Mouse (Mus musculus): ENCODE data around the gene Ccn2. TPM values are rescaled to one million over a fixed set of nuclear protein-coding genes. Genes with fewer than 3 reads are reported as not detected.

The Ccn2 gene
- polyA plus RNA-seq, 1 experiment, result 483 TPM

DNA sequence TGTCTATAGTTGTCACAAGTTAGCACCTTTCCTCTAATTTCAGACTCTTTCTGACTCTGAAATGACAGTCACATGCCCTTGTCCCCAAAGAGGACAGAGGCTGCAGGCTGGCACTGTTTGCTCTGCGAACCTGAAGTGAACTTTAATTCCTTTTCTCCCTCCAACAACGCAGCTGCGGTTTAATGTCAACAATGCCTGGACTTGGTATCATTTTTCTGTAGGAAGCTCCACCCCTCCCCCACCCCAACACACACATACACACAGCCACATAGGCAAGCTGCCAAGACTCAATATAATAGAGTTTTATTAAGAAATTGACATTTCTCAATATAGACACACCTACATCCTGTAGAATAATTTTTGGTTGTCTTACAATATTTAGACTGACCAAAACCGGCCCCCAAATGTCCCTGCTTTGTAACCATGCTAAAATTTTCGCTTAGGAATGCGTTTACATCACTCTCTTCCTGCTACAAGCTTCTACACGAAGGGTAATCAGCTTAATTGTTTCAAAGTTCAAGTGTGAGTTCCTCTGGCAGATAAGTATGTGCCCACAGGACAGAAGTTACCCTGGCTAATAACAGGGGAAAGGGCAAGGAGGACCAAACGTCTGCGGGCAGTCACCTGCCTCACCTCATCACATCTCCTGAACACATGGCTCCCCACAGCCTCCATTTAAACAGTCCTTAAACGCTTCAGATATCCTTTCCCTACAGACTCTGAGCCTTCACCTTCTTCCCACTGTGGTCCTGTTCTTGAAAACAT is 43.2 kb downstream of the Ccn2 start:
- no peak overlapping the region for H3K27ac ChIP-seq (ENCODE audit: insufficient read depth, low read length)

DNA sequence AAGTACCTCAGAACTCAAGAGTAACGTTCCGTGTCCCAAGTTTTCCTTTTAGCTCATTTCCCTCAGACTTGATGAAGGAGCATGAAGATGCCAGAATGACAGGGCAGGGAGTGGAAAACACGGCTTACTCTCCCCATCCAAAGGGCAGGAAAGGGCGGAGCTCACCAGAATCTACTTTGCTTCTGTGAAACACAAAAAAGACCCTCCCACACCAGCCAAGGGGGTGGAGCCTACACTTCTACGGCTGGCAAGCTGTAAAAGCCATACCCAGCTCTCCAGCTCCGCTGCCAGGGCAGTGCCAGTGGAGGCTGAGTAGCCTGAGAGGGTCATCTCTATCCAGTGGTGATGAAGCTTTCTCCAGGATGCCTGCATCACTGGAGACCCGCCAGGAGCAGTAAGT is 44.4 kb downstream of the Ccn2 start:
- Histone ChIP-seq H3K4me1 (ENCODE audit: control insufficient read depth, insufficient read depth, low read length) (peaks cover 3% of the 10 kb centered on the region; the same call in 1 of the 2 replicates), H3K27ac (ENCODE audit: insufficient read depth, low read length) (no peak overlapping the region), H3K4me3 (ENCODE audit: insufficient read depth, low read length) (no peak overlapping the region)
- no peak for TF ChIP-seq POLR2A (IDR thresholded peaks at IDR 0.05; ENCODE audit: low read depth, low read length)
- TF ChIP-seq CTCF (IDR thresholded peaks at IDR 0.05; ENCODE audit: borderline replicate concordance, insufficient read depth, low read length), result no peak

More for the DNA sequence above, 43.2 kb downstream of the Ccn2 start:
- Histone ChIP-seq H3K4me1 (ENCODE audit: control insufficient read depth, insufficient read depth, low read length) (peaks cover 3% of the 10 kb centered on the region; the same call in 1 of the 2 replicates), H3K4me3 (ENCODE audit: insufficient read depth, low read length) (no peak overlapping the region)
- TF ChIP-seq POLR2A (IDR thresholded peaks at IDR 0.05; ENCODE audit: low read depth, low read length) (no peak), CTCF (IDR thresholded peaks at IDR 0.05; ENCODE audit: borderline replicate concordance, insufficient read depth, low read length) (no peak)

GRCm38 (mm10) chr10:24640186-24640875 is 45.1 kb downstream of the Ccn2 start:
- Histone ChIP-seq H3K27ac (ENCODE audit: insufficient read depth, low read length) (no peak overlapping the region), H3K4me3 (ENCODE audit: insufficient read depth, low read length) (no peak overlapping the region), H3K4me1 (ENCODE audit: control insufficient read depth, insufficient read depth, low read length) (peaks cover 3% of the 10 kb centered on the region; the same call in 1 of the 2 replicates)
- TF ChIP-seq CTCF (IDR thresholded peaks at IDR 0.05; ENCODE audit: borderline replicate concordance, insufficient read depth, low read length), result no peak
- TF ChIP-seq POLR2A (IDR thresholded peaks at IDR 0.05; ENCODE audit: low read depth, low read length), result no peak

DNA sequence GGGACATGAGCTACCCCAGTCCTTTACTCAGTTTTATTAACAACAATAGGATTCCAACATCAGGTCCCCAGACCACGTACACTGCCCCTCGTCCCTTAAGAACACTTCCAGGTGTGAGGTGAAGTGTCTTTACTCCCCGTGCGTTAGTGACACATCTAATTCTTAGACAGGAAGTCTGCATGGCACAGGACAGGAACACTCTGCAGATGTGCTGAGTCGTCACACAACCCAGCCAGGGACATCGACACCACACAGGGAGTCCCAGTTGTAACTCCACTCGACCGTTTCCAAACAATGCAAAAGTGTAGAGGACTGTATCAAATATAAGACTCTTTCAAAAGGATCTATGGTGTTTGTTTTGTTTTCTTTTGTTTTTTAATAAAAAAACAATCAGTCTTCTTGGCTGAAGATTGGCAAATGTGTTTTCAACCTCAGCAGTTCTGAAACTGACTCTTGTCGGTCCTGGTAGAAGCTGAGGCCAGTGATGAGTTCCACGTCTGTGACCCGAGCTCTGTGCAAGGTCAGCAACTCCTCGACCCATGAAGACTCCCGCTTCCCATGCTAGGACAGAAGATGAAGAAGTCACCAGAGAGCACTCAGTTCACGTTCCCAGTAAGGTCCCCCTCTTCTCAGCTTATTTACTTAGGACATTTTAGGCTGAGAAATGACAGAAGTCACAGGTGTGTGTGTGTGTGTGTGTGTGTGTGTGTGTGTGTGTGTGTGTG is 46.3 kb downstream of the Ccn2 start:
- TF ChIP-seq CTCF (IDR thresholded peaks at IDR 0.05; ENCODE audit: borderline replicate concordance, insufficient read depth, low read length), result no peak
- TF ChIP-seq POLR2A (IDR thresholded peaks at IDR 0.05; ENCODE audit: low read depth, low read length), result no peak
- peaks cover 3% of the 10 kb centered on the region; the same call in 1 of the 2 replicates for H3K4me1 ChIP-seq (ENCODE audit: control insufficient read depth, insufficient read depth, low read length)
- H3K4me3 ChIP-seq (ENCODE audit: insufficient read depth, low read length), result no peak overlapping the region

DNA sequence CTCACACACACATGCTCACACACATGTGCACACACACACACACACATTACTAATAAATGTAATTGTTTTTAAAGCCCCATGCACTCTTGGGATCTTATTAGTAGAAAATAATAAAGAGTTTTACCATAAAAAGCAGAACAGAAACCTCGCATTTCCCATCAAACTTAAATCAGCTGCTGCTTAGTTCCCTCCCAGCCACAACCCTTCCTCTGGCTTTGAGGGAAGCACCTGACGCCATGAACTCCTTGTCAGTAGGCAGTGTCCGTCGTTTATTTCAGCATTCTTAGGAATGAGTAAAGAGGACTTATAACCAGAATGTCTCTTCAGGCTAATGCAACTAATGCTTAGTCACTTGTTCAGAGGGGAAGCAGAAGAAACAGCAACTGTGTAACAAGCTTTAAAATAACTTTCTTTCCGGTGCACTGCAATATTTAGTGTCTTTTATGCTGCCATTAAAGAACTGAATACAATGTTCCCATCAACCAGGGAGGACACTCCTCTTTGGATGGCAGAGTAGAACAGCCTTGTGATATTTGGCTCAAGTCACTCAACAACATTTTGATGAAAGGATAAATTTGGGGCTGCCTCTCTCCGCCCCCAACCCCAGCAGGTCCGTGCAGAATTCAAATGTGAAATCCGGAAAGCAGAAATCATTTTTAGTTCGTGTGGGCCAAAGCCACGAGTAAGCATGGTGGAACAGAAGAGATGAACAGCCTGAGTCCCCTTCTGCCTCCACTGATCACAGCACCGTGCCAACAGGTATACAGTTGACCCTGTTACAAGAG is 47.7 kb downstream of the Ccn2 start:
- Histone ChIP-seq H3K4me3 (ENCODE audit: insufficient read depth, low read length) (no peak overlapping the region), H3K4me1 (ENCODE audit: control insufficient read depth, insufficient read depth, low read length) (peaks cover 3% of the 10 kb centered on the region; the same call in 1 of the 2 replicates), H3K27ac (ENCODE audit: insufficient read depth, low read length) (no peak overlapping the region)
- TF ChIP-seq CTCF (IDR thresholded peaks at IDR 0.05; ENCODE audit: borderline replicate concordance, insufficient read depth, low read length) (no peak), POLR2A (IDR thresholded peaks at IDR 0.05; ENCODE audit: low read depth, low read length) (no peak)

More for the DNA sequence above, 46.3 kb downstream of the Ccn2 start:
- no peak overlapping the region for H3K27ac ChIP-seq (ENCODE audit: insufficient read depth, low read length)

GRCm38 (mm10) chr10:24645169-24645568 is 49.9 kb downstream of the Ccn2 start:
- no peak overlapping the region for H3K27ac ChIP-seq (ENCODE audit: insufficient read depth, low read length)
- no peak for TF ChIP-seq CTCF (IDR thresholded peaks at IDR 0.05; ENCODE audit: borderline replicate concordance, insufficient read depth, low read length)
- no peak for TF ChIP-seq POLR2A (IDR thresholded peaks at IDR 0.05; ENCODE audit: low read depth, low read length)
- no peaks in the 10 kb centered on the region for H3K4me1 ChIP-seq (ENCODE audit: control insufficient read depth, insufficient read depth, low read length)
- H3K4me3 ChIP-seq (ENCODE audit: insufficient read depth, low read length), result no peak overlapping the region

Other genes with a start within 250 kb of the Ccn2 start
- gene Enpp1, start 116.7 kb downstream of the Ccn2 start, polyA plus RNA-seq (2011; ENCODE audit: insufficient read length, low read depth, missing spikeins), result 26.9 and 35.2 TPM in 2 replicates
- gene Enpp3, start 247.4 kb downstream of the Ccn2 start, polyA plus RNA-seq (2011; ENCODE audit: insufficient read length, low read depth, missing spikeins), result 5.0 and 10.9 TPM in 2 replicates